Mouse (Mus musculus) cerebellum, adult 2 months (tissue): ENCODE results near the gene Mmp25.

Experiments used
- CTCF ChIP-seq: fragments of 200-500 bp; IDR thresholded peaks from 2 replicates; pipeline ENCODE4 v1.5.1; 2011; ENCODE audit warnings: low read depth, mild to moderate bottlenecking, control low read depth, low read length, moderate library complexity, borderline replicate concordance; ENCODE audit not compliant: insufficient read depth
- POLR2A ChIP-seq: fragments of 200-500 bp; IDR thresholded peaks from 2 replicates; pipeline ENCODE4 v1.6.1; 2011; ENCODE audit warnings: low read length, control low read depth, borderline replicate concordance; ENCODE audit not compliant: insufficient read depth

DNA sequence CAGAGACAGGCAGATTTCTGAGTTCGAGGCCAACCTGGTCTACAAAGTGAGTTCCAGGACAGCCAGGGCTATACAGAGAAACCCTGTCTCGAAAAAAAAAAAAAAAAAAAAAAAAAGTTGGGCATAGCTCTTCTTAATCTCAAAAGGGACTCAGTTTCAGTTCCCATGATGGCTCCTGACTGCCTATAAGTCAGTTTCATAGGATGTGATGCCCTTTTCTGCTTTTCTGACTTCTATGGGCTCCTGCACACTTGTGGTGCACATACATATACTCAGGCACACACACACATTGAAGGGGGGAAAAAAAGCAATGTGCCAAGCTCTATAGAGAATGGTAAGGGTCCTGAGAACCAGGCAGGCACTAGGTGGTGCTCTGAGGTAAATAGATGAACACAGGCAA is 8.2 kb upstream of the Mmp25 start:
- TF ChIP-seq CTCF, result no peak
- TF ChIP-seq POLR2A, result no peak
